Mouse (Mus musculus) layer of hippocampus, adult 9-11 months (tissue): ENCODE data around the gene Tnnc1.

Experiments
- DNase-seq: peaks from one replicate; pipeline ENCODE4 v3.0.0; 2022

Tnnc1 gene

DNA sequence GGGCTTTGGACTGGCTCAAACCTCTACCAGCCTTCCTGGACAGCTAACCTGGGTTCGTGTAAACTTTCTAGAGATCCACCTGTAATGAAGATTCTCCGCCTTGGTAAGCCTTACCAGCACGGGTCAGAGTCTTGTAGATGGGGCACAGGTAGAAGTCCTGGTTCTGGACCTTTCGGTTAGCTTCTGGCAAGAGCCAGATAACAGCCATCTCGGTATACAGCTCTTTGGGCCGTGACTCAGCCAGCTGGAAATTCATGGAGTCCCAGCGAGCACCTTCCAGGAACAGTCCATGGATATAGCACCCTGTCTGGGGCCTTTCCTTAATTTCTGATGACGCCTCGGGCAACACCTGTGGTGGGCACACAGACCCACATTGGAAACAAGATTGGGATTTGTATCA, 52.8 kb downstream of the Tnnc1 start:
- DNase-seq, result no peak
